Mouse (Mus musculus) brain, embryonic 14.5 days (tissue): ENCODE measurements at regions not wholly inside any gene's neighbourhood (a gene's known extent, or its start where the extent isn't known, plus 50 kb on each side); places are given as distances from the start of the nearest gene placed in this dataset.

Experiments used
- CTCF ChIP-seq: fragments of 200-500 bp; IDR thresholded peaks from 2 replicates; pipeline ENCODE4 v1.5.1; 2012; ENCODE audit warnings: inconsistent platforms, mild to moderate bottlenecking, moderate library complexity, borderline replicate concordance; ENCODE audit not compliant: insufficient read depth, insufficient read length; ENCODE audit errors: extremely low read depth
- POLR2A ChIP-seq: fragments of 200-500 bp; IDR thresholded peaks from 2 replicates; pipeline ENCODE4 v1.6.1; 2012; ENCODE audit warnings: mild to moderate bottlenecking, inconsistent platforms, borderline replicate concordance; ENCODE audit not compliant: poor library complexity, insufficient read depth, insufficient read length, severe bottlenecking; ENCODE audit errors: extremely low read depth

- TF ChIP-seq CTCF (no peak), POLR2A (no peak)
These were observed 374.0 kb downstream of the Epha4 start for GRCm38 (mm10) chr1:77140906-77141305.
